Mouse (Mus musculus) heart, embryonic 14.5 days (tissue): ENCODE data around the gene Coq6. TPM values are rescaled to one million over a fixed set of nuclear protein-coding genes. Genes with fewer than 3 reads are reported as not detected.

ENCODE experiments used
- ATAC-seq: fragments of 200-750 bp; cut with Nextera tagmentation; 2 replicates; pipeline ENCODE4 v1.8.0; 2017; ENCODE audit warnings: low read depth, moderate TSS enrichment; ENCODE audit not compliant: insufficient number of reproducible peaks, insufficient read depth, low FRiP score
- H3K27ac ChIP-seq, 2 experiments: fragments of 200-500 bp in 1 of 2; fragments of 300-500 bp in 1 of 2; sonication (generic) in 1 of 2; replicated peaks in 1 of 2; 2 replicates each; pipeline ENCODE4 v1.5.1; 2012 to 2014; ENCODE audit warnings: low read depth in 2 of 2, low read length in 2 of 2, control low read depth in 1 of 2, mild to moderate bottlenecking in 1 of 2, mixed read lengths in 1 of 2; ENCODE audit not compliant: control insufficient read depth in 1 of 2, insufficient read depth in 1 of 2
- H3K27me3 ChIP-seq: fragments of 300-500 bp; sonication (generic); 2 replicates; pipeline ENCODE4 v1.6.1; 2014; ENCODE audit warnings: mild to moderate bottlenecking, low read length, control low read depth; ENCODE audit not compliant: control insufficient read depth, insufficient read depth
- H3K36me3 ChIP-seq: fragments of 300-500 bp; sonication (generic); 2 replicates; pipeline ENCODE4 v1.6.1; 2014; ENCODE audit warnings: mild to moderate bottlenecking, control low read depth, low read length, mixed read lengths; ENCODE audit not compliant: control insufficient read depth, insufficient read depth
- H3K4me1 ChIP-seq, 2 experiments: fragments of 200-500 bp in 1 of 2; fragments of 300-500 bp in 1 of 2; sonication (generic) in 1 of 2; 2 replicates each; pipeline ENCODE4 v1.6.1; 2012 to 2014; ENCODE audit warnings: low read length in 2 of 2, control low read depth in 1 of 2, mixed read lengths in 1 of 2; ENCODE audit not compliant: control insufficient read depth in 2 of 2, insufficient read depth in 2 of 2
- H3K4me2 ChIP-seq: fragments of 300-500 bp; sonication (generic); 2 replicates; pipeline ENCODE4 v1.6.1; 2014; ENCODE audit warnings: mild to moderate bottlenecking, low read length
- H3K4me3 ChIP-seq, 2 experiments: fragments of 200-500 bp in 1 of 2; fragments of 300-500 bp in 1 of 2; sonication (generic) in 1 of 2; 2 replicates each; pipeline ENCODE4 v1.5.1; 2012 to 2014; ENCODE audit warnings: low read length in 2 of 2, mild to moderate bottlenecking in 2 of 2, control low read depth in 1 of 2, low read depth in 1 of 2, moderate library complexity in 1 of 2; ENCODE audit not compliant: control insufficient read depth in 1 of 2, insufficient read depth in 1 of 2
- H3K9ac ChIP-seq: fragments of 300-500 bp; sonication (generic); 2 replicates; pipeline ENCODE4 v1.6.1; 2014; ENCODE audit warnings: mild to moderate bottlenecking, low read length
- H3K9me3 ChIP-seq: fragments of 300-500 bp; sonication (generic); 2 replicates; pipeline ENCODE4 v1.6.1; 2016; ENCODE audit warnings: low read length, control low read depth; ENCODE audit not compliant: control insufficient read depth
- WGBS: fragments of 180-500 bp; shearing (Covaris S2); extraction: QIAGEN DNeasy Blood & Tissue Kit; methylation state at CpG from one replicate; pipeline ENCODE4 v1.1.7; 2014; 5-methylcytosine and 5-hydroxymethylcytosine counted together
- polyA plus RNA-seq: library from polyadenylated mRNA; unstranded; fragments of >200 nt; fragmentation: Nextera tagmentation; extraction: Ambion mirVana; gene quantifications from 2 replicates; pipeline ENCODE4 v1.2.1, GENCODE M21; 2014

Gene Coq6
- polyA plus RNA-seq, 1 experiment from 2014 or later = 80.7 TPM

GRCm38 (mm10) chr12:84382369-84382768 lies 20.9 kb downstream of the Coq6 start:
- Histone ChIP-seq H3K4me1 (peaks cover 28 to 35% of the 10 kb centered on the region in 2 experiments), H3K36me3 (peaks cover 31% of the 10 kb centered on the region), H3K27me3 (no peaks in the 10 kb centered on the region), H3K9me3 (no peaks in the 10 kb centered on the region), H3K9ac (peak overlapping the region; percentile 44; the same call in 1 of the 2 replicates), H3K4me2 (peak overlapping the region; percentile 47), H3K4me3 (peak overlapping the region; percentile 27 to 44), H3K27ac (peak overlapping the region; percentile 77 to 78)
- peak; percentile 72; the same call in 1 of the 2 replicates for ATAC-seq
- 31% methylated on average over 4 of the region's 4 CpGs for WGBS

GRCm38 (mm10) chr12:84384644-84385081 lies 23.2 kb downstream of the Coq6 start:
- Histone ChIP-seq H3K4me2 (peak overlapping the region; percentile 32; the same call in 1 of the 2 replicates), H3K4me1 (peaks cover 29 to 35% of the 10 kb centered on the region in 2 experiments), H3K9me3 (no peaks in the 10 kb centered on the region), H3K27me3 (no peaks in the 10 kb centered on the region), H3K9ac (peak overlapping the region; percentile 32; the same call in 1 of the 2 replicates), H3K4me3 (no peak overlapping the region), H3K27ac (peak overlapping the region; percentile 87 to 92), H3K36me3 (peaks cover 10% of the 10 kb centered on the region)
- peak; percentile 81 for ATAC-seq
- WGBS = 13% methylated on average over 5 of the region's 5 CpGs

GRCm38 (mm10) chr12:84385408-84385807 lies 24.0 kb downstream of the Coq6 start:
- Histone ChIP-seq H3K4me2 (no peak overlapping the region), H3K9ac (0 out of 2 replicates have a peak overlapping the region, but pooled peaks have one; percentile 32), H3K36me3 (0 out of 2 replicates have a peak, but pooled peaks cover 5% of the 10 kb centered on the region), H3K27ac (peak overlapping the region; percentile 87 to 92), H3K9me3 (no peaks in the 10 kb centered on the region), H3K4me3 (no peak overlapping the region), H3K4me1 (peaks cover 33 to 37% of the 10 kb centered on the region in 2 experiments), H3K27me3 (no peaks in the 10 kb centered on the region)
- 83% methylated on average over 4 of the region's 4 CpGs for WGBS
- ATAC-seq = no peak

- 0 out of 2 replicates have a peak, but pooled peaks cover 8% of the 10 kb centered on the region for H3K36me3 ChIP-seq
- no peaks in the 10 kb centered on the region for H3K27me3 ChIP-seq
- no peak for ATAC-seq
- no peak overlapping the region for H3K4me2 ChIP-seq
- 86% methylated on average over 8 of the region's 8 CpGs for WGBS
- no peak overlapping the region for H3K27ac ChIP-seq
- no peak overlapping the region for H3K9ac ChIP-seq
- peaks cover 26 to 33% of the 10 kb centered on the region in 2 experiments for H3K4me1 ChIP-seq
- H3K9me3 ChIP-seq = no peaks in the 10 kb centered on the region
- H3K4me3 ChIP-seq = no peak overlapping the region
These were observed 26.6 kb downstream of the Coq6 start for GRCm38 (mm10) chr12:84388097-84388496.

DNA sequence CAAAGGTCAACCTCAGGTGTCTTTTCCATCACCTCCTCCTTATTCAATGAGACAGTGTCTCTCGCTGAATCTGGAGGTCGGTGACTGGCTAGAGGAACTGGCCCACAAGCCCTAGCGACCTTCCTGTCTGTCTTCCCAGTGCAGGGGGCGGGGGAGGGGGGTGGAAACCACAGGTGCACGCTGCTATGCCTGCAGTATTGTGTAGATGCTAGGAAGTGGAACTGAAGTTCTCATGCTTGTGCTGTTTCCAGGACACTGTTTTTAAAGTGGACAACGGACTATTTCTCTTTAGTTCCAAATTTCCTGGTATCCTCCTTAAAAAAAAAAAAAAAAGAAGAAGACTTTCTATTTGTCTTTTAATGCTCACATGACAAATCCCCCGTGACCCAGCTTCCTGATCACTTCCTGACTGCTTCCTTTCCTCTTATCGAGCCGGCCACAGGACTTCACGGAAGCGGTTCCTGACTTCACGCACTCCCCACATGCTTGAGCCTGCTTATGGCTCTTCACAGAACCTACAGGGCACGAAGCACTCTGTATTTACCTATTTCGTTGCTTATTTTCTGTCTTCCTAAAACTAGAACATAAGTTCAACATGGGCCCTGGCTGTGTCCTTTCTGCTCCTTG lies 27.4 kb downstream of the Coq6 start:
- WGBS = 63% methylated on average over 14 of the region's 14 CpGs
- no peak overlapping the region for H3K9ac ChIP-seq
- no peak overlapping the region for H3K27ac ChIP-seq
- no peak for ATAC-seq
- H3K4me2 ChIP-seq = 0 out of 2 replicates have a peak overlapping the region, but pooled peaks have one; percentile 5
- H3K4me1 ChIP-seq = peaks cover 22 to 28% of the 10 kb centered on the region in 2 experiments
- H3K9me3 ChIP-seq = no peaks in the 10 kb centered on the region
- H3K4me3 ChIP-seq = no peak overlapping the region
- 0 out of 2 replicates have a peak, but pooled peaks cover 11% of the 10 kb centered on the region for H3K36me3 ChIP-seq
- no peaks in the 10 kb centered on the region for H3K27me3 ChIP-seq

DNA sequence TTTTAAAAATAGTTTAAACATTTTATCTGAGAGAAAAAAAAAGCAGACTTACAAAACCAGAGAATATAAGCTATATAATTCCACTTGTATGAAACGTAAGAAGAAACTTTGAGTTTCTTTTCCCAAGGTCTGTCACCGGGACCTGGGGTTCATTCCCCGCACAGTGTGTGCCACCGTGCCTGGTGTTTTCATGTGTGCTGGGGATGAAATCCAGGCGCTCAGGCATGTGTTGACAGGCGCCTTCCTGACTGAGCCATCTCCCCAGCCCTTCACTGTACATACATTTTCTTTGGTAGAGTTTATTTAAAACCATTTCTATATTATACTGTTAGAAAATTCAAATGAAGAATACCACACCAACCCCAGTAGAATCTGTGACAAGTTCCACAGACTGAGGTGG lies 28.9 kb downstream of the Coq6 start:
- peaks cover 14% of the 10 kb centered on the region; the same call in 1 of the 2 replicates for H3K36me3 ChIP-seq
- H3K27me3 ChIP-seq = no peaks in the 10 kb centered on the region
- H3K4me1 ChIP-seq = peaks cover 9 to 13% of the 10 kb centered on the region in 2 experiments
- WGBS = 12% methylated on average over 6 of the region's 6 CpGs
- H3K27ac ChIP-seq = peak overlapping the region; percentile 30 to 48; a peak in 2 of 4 replicates
- ATAC-seq = peak; percentile 64; the same call in 1 of the 2 replicates
- no peak overlapping the region for H3K4me3 ChIP-seq
- H3K9ac ChIP-seq = no peak overlapping the region
- H3K4me2 ChIP-seq = no peak overlapping the region
- H3K9me3 ChIP-seq = no peaks in the 10 kb centered on the region

GRCm38 (mm10) chr12:84392681-84393080 lies 31.2 kb downstream of the Coq6 start:
- 96% methylated on average over 4 of the region's 4 CpGs for WGBS
- no peaks in the 10 kb centered on the region for H3K27me3 ChIP-seq
- ATAC-seq = no peak
- H3K27ac ChIP-seq = no peak overlapping the region
- no peak overlapping the region for H3K4me2 ChIP-seq
- H3K4me1 ChIP-seq = peaks cover 3 to 10% of the 10 kb centered on the region in 2 experiments; a peak in 3 of 4 replicates
- H3K36me3 ChIP-seq = peaks cover 26% of the 10 kb centered on the region
- H3K9ac ChIP-seq = no peak overlapping the region
- no peaks in the 10 kb centered on the region for H3K9me3 ChIP-seq
- no peak overlapping the region for H3K4me3 ChIP-seq
